Mouse (Mus musculus) heart, embryonic 16.5 days (tissue): ENCODE measurements around the gene Homer1. TPM values are rescaled to one million over a fixed set of nuclear protein-coding genes. Genes with fewer than 3 reads are reported as not detected.

Experiments
- ATAC-seq: fragments of 200-750 bp; cut with Nextera tagmentation; replicated peaks from 2 replicates; pipeline ENCODE4 v1.8.0; 2017; ENCODE audit warnings: moderate number of reproducible peaks; ENCODE audit not compliant: insufficient read depth, low FRiP score; ENCODE audit errors: extremely low read depth
- H3K27ac ChIP-seq: fragments of 300-500 bp; sonication (generic); 2 replicates; pipeline ENCODE4 v1.5.1; 2014; ENCODE audit warnings: mild to moderate bottlenecking, low read length, control low read depth, moderate library complexity
- H3K27me3 ChIP-seq: fragments of 300-500 bp; sonication (generic); 2 replicates; pipeline ENCODE4 v1.6.1; 2014; ENCODE audit warnings: low read length, mixed read lengths; ENCODE audit not compliant: control insufficient read depth, insufficient read depth
- H3K36me3 ChIP-seq: fragments of 300-500 bp; sonication (generic); 2 replicates; pipeline ENCODE4 v1.6.1; 2014; ENCODE audit not compliant: control insufficient read depth, insufficient read depth
- H3K4me1 ChIP-seq: fragments of 300-500 bp; sonication (generic); 2 replicates; pipeline ENCODE4 v1.6.1; 2014; ENCODE audit warnings: low read length, mixed read lengths; ENCODE audit not compliant: control insufficient read depth, insufficient read depth
- H3K4me2 ChIP-seq: fragments of 300-500 bp; sonication (generic); 2 replicates; pipeline ENCODE4 v1.6.1; 2014; ENCODE audit warnings: low read depth, mild to moderate bottlenecking, control low read depth, low read length
- H3K4me3 ChIP-seq: fragments of 300-500 bp; sonication (generic); 2 replicates; pipeline ENCODE4 v1.5.1; 2014; ENCODE audit warnings: mild to moderate bottlenecking, control low read depth, low read length
- H3K9ac ChIP-seq: fragments of 300-500 bp; sonication (generic); 2 replicates; pipeline ENCODE4 v1.6.1; 2014; ENCODE audit warnings: low read length, control low read depth
- H3K9me3 ChIP-seq: fragments of 300-500 bp; sonication (generic); replicated peaks from 2 replicates; pipeline ENCODE4 v1.6.1; 2016; ENCODE audit warnings: low read length; ENCODE audit not compliant: control insufficient read depth
- WGBS: fragments of 180-500 bp; shearing (Covaris S2); extraction: QIAGEN DNeasy Blood & Tissue Kit; methylation state at CpG from one replicate; pipeline ENCODE4 v1.1.7; 2014; 5-methylcytosine and 5-hydroxymethylcytosine counted together
- polyA plus RNA-seq: library from polyadenylated mRNA; unstranded; fragments of >200 nt; fragmentation: Nextera tagmentation; extraction: Ambion mirVana; gene quantifications from 2 replicates; pipeline ENCODE4 v1.2.1, GENCODE M21; 2015

Homer1 gene
- polyA plus RNA-seq, 1 experiment from 2014 or later: 13.9 TPM

DNA sequence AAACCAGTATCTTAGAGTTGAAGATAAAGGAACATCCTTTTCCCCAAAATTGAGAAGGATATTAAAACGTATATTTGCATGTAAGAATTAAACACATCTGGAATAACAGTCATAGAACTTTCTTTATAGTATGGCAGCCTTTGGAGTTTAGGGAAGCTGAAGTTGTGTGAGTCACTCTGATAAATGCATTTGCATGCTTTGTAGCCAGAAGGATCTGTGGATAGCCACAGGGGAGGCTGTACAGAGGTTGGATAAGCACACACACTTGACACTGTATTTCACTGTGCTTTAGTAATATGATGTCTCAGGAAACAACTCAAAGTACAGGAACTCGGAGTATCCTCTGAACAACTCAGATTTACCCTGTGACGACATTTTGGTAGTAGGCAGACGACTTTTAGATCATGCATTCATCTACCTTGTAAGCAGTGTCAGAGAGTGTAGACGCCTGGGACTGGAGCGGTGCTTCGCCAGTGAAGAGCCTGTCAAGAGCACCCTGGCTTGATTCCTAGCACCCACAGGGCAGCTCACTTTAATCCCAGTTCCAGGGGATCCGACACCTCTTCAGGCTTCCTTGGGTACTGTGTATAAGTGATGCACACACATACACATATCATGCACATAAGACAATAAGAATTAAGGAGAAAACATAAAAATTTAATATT lies 81.1 kb downstream of the Homer1 start:
- ATAC-seq: no peak
- Histone ChIP-seq H3K4me2 (no peak overlapping the region), H3K9me3 (no peaks in the 10 kb centered on the region), H3K9ac (no peak overlapping the region), H3K4me3 (no peak overlapping the region), H3K4me1 (peaks cover 3% of the 10 kb centered on the region; the same call in 1 of the 2 replicates), H3K27ac (no peak overlapping the region), H3K36me3 (no peaks in the 10 kb centered on the region), H3K27me3 (no peaks in the 10 kb centered on the region)
- WGBS: 74% methylated on average over 8 of the region's 8 CpGs

DNA sequence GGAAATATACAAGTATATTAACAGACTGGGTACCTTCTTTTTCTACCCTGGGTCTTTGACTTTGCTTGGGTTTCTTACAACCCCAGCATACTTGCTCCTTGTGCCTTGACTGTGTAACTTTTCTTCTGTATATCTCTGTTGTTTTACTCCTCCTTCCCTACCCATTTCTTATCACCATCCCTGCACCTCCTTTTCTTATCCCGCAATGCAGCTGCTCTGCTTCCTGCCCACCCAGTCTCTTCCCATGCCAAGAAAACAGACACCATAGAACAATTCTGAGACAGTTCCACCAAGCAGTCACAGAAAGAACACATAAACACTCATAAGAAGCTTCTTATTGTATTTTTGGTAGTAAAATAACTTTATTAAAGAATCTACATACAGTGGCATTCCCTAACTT lies 81.9 kb downstream of the Homer1 start:
- ATAC-seq: no peak
- H3K4me3 ChIP-seq: no peak overlapping the region
- H3K36me3 ChIP-seq: no peaks in the 10 kb centered on the region
- no peak overlapping the region for H3K9ac ChIP-seq
- peaks cover 3% of the 10 kb centered on the region; the same call in 1 of the 2 replicates for H3K4me1 ChIP-seq
- H3K27ac ChIP-seq: no peak overlapping the region
- no peaks in the 10 kb centered on the region for H3K27me3 ChIP-seq
- H3K9me3 ChIP-seq: no peaks in the 10 kb centered on the region
- H3K4me2 ChIP-seq: no peak overlapping the region
- WGBS: 31% methylated on average over 1 of the region's 1 CpGs

DNA sequence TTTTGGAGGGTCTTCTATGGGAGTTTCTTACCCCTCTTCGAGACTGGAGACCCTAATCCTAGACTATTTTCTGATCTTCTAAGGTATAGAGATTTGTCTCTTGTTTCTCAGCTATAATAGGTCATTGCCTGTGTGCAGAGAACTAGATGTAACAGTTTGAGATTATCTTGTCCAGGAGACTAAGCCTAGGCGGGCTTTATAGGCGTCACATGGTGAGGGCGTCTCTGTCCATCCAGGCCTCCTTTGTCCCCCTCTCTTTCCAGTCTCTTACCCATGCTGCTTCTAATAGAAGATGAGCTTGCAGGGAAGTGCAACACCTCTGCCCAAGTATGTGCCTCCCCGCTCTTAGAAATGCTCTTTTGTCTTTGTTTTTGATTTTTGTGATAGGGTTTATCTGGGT lies 83.7 kb downstream of the Homer1 start:
- Histone ChIP-seq H3K27ac (no peak overlapping the region), H3K9ac (no peak overlapping the region), H3K36me3 (no peaks in the 10 kb centered on the region), H3K9me3 (no peaks in the 10 kb centered on the region), H3K4me2 (no peak overlapping the region), H3K4me1 (peaks cover 3% of the 10 kb centered on the region; the same call in 1 of the 2 replicates), H3K4me3 (no peak overlapping the region), H3K27me3 (no peaks in the 10 kb centered on the region)
- ATAC-seq: no peak
- WGBS: 84% methylated on average over 5 of the region's 5 CpGs

DNA sequence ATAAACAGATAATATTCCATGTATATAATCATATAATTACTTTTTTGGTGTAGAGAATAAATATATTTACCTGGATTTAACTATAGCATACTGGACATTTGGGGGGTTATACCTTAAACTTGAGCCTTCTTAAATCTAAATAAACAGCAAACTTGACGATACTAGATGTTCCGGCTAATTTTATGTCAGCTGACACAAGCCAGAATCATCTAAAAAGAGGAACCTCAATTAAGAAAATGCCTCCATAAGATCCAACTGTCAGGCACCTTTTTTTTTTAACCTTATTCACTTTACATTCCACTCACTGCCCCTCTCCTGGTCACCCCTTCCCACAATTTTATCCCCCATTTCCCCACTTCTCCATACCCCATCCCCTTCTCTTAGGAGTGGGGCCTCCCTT lies 84.2 kb downstream of the Homer1 start:
- no peak for ATAC-seq
- H3K27ac ChIP-seq: no peak overlapping the region

DNA sequence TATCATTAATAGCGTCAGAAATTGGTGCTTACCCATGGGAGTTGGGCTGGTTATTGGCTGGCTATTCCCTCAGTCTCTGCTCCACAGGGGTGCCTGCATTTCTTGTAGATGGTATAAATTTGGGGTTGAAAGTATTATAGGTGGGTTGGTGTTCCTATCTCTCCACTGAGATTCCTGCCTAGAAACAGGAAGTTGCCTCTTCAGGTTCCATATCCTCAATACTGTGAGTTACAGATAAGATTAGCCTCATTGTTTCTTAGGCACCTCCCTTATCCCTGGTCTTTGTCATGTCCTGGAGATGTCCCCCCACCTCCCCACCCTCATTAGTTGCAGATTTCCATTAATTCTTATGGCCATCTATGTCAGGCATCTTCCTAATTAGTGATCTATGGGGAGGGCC lies 85.0 kb downstream of the Homer1 start:
- H3K4me3 ChIP-seq: no peak overlapping the region
- ATAC-seq: no peak
- H3K36me3 ChIP-seq: no peaks in the 10 kb centered on the region
- H3K9ac ChIP-seq: no peak overlapping the region
- WGBS: 82% methylated on average over 1 of the region's 1 CpGs
- H3K9me3 ChIP-seq: no peaks in the 10 kb centered on the region
- peaks cover 3% of the 10 kb centered on the region; the same call in 1 of the 2 replicates for H3K4me1 ChIP-seq
- no peak overlapping the region for H3K27ac ChIP-seq
- no peaks in the 10 kb centered on the region for H3K27me3 ChIP-seq
- no peak overlapping the region for H3K4me2 ChIP-seq

More for the DNA sequence above, 84.2 kb downstream of the Homer1 start:
- no peak overlapping the region for H3K4me2 ChIP-seq
- H3K9me3 ChIP-seq: no peaks in the 10 kb centered on the region
- H3K4me3 ChIP-seq: no peak overlapping the region
- H3K36me3 ChIP-seq: no peaks in the 10 kb centered on the region
- WGBS: 93% methylated on average over 2 of the region's 2 CpGs
- H3K9ac ChIP-seq: no peak overlapping the region
- H3K4me1 ChIP-seq: peaks cover under 1% of the 10 kb centered on the region; the same call in 1 of the 2 replicates
- H3K27me3 ChIP-seq: no peaks in the 10 kb centered on the region

DNA sequence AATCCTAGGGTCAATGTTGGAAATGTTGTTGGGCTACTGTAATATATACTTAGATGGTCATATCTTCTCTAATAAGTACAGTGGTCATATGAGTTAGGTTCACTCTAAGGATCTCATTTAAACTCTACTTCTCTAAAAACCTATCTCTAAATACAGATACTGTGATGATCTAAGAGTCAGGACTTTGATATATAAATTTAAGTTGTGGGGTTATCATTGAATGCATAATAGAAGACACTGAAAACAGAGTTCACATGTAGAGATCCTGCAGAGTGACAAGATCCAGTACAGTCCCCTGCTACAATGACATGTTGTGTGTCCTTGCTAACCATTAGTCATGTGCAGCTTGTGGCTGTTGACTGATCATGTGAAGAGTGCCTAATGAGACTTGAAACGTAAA lies 85.7 kb downstream of the Homer1 start:
- no peak for ATAC-seq
- Histone ChIP-seq H3K4me1 (peaks cover 3% of the 10 kb centered on the region; the same call in 1 of the 2 replicates), H3K27ac (no peak overlapping the region), H3K9me3 (no peaks in the 10 kb centered on the region), H3K4me3 (no peak overlapping the region), H3K4me2 (no peak overlapping the region), H3K27me3 (no peaks in the 10 kb centered on the region), H3K9ac (no peak overlapping the region), H3K36me3 (no peaks in the 10 kb centered on the region)
- WGBS: 89% methylated on average over 1 of the region's 1 CpGs

DNA sequence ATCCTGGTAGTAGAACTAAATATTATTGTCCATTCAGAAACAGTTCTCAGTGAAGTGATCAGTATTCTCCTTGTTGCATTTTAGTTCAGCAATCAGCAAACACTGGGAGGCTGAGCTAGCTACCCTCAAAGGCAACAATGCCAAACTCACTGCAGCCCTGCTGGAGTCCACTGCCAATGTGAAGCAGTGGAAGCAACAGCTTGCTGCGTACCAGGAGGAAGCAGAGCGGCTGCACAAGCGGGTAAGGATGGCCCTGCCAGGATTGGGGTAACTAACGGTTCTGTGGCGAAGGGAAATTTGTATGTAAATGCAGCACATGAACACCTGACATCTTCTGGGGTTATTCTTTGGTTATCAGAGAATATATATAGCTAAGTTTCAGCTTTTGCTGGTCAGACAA lies 88.0 kb downstream of the Homer1 start:
- Histone ChIP-seq H3K27me3 (no peaks in the 10 kb centered on the region), H3K27ac (peak overlapping the region; percentile 14; the same call in 1 of the 2 replicates), H3K36me3 (0 out of 2 replicates have a peak, but pooled peaks cover 3% of the 10 kb centered on the region), H3K4me3 (no peak overlapping the region), H3K4me1 (peaks cover 3% of the 10 kb centered on the region; the same call in 1 of the 2 replicates), H3K4me2 (no peak overlapping the region), H3K9me3 (no peaks in the 10 kb centered on the region), H3K9ac (no peak overlapping the region)
- WGBS: 94% methylated on average over 5 of the region's 5 CpGs
- no peak for ATAC-seq

DNA sequence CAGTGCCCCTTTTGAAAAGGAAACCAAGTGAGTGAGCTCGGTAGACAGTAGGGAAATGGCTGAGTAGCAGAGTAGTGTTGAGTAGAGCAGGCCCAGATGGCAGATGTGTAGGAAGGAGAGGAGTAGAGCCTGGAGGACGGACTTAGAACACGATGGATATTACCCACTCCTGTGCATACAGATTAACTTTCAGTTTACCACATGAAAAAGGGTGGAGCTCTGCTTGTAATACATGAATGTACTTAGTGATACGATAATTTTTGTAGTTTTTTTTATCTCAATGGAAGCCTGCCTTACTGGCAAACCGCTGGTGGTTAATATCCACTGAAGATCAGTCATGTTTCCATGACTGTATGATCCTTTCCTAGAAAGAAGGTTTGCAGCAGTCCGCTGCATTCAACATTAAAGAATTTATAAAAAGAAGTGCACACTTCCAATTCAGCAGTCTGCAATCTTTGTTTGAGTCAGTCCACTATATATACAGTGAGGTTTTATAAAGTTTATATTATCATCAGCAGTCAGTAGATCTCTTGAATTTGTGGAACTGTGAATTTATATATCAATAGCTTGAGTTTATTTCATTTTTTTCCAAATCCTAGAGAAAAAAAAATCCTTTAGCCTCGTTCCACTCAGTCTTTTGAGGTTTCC lies 89.3 kb downstream of the Homer1 start:
- Histone ChIP-seq H3K27me3 (no peaks in the 10 kb centered on the region), H3K27ac (peak overlapping the region; percentile 68), H3K9me3 (no peaks in the 10 kb centered on the region), H3K4me3 (no peak overlapping the region), H3K36me3 (0 out of 2 replicates have a peak, but pooled peaks cover 7% of the 10 kb centered on the region), H3K4me2 (no peak overlapping the region; the same call in 1 of the 2 replicates), H3K4me1 (peaks cover 3% of the 10 kb centered on the region; the same call in 1 of the 2 replicates), H3K9ac (no peak overlapping the region)
- ATAC-seq: peak; percentile 52; the same call in 1 of the 2 replicates
- 51% methylated on average over 7 of the region's 7 CpGs for WGBS

DNA sequence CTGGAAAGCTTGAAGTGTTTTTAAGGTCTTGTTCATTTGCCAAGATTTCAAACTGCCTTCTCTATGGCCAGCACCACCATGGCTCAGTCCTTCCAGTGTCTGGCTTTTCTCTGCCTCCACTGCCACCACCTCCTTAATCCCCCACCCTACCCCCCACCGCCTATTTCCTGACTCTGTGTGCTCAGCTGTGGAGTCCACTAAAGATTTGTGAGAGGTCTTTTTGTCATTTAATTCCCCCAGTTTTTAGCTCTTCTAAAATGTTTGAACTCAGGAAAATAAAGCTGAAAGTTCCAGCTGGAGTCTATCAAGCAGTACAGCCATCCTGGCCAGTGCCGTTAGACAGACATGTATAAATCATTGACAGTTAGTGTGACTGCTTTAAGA lies 89.8 kb downstream of the Homer1 start:
- ATAC-seq: peak; percentile 77; the same call in 1 of the 2 replicates
- H3K4me1 ChIP-seq: peaks cover 3% of the 10 kb centered on the region; the same call in 1 of the 2 replicates
- H3K36me3 ChIP-seq: peaks cover 7% of the 10 kb centered on the region; the same call in 1 of the 2 replicates
- no peaks in the 10 kb centered on the region for H3K27me3 ChIP-seq
- no peak overlapping the region for H3K4me3 ChIP-seq
- 24% methylated on average over 2 of the region's 2 CpGs for WGBS
- H3K9ac ChIP-seq: no peak overlapping the region
- no peaks in the 10 kb centered on the region for H3K9me3 ChIP-seq
- peak overlapping the region; percentile 68 for H3K27ac ChIP-seq
- no peak overlapping the region for H3K4me2 ChIP-seq
